Mouse (Mus musculus): Measurements from ENCODE around the gene Cacnb1. TPM values are rescaled to one million over a fixed set of nuclear protein-coding genes. Genes with fewer than 3 reads are reported as not detected.

The Cacnb1 gene
- polyA plus RNA-seq, 1 experiment from 2014 or later: 16.6 TPM

GRCm38 (mm10) chr11:98037871-98038270 lies 15.0 kb upstream of the Cacnb1 start:
- no peaks in the 10 kb centered on the region for H3K9me3 ChIP-seq
- no peak overlapping the region for H3K4me2 ChIP-seq
- WGBS: 64% methylated on average over 14 of the region's 14 CpGs
- H3K4me3 ChIP-seq: no peak overlapping the region
- no peak for ATAC-seq (ENCODE audit: insufficient number of reproducible peaks, insufficient read depth, low FRiP score, low TSS enrichment, low read depth)
- H3K9ac ChIP-seq: no peak overlapping the region
- H3K4me1 ChIP-seq: peaks cover 29% of the 10 kb centered on the region
- H3K27me3 ChIP-seq: peaks cover 32% of the 10 kb centered on the region
- H3K36me3 ChIP-seq: no peaks in the 10 kb centered on the region
- no peak overlapping the region for H3K27ac ChIP-seq

DNA sequence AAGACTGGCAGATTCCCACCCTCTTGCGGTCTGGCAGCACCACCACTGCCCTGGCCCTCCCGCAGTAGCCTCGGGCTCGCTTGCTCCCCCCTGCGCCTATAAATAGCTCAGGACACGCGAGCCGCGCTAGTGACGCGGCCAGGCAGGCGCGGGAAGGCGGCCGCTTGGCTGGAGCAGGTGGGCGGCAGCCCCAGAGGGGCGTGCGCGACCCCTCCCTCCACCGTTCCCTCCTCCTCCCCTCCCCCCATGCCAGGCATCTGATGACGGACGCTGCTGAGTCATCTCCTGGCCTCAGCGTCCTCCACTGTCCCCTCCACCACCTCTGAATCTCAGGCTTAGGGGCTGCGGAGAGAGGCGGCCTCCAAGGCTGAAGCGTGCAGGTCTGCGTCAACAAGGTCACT lies 13.1 kb upstream of the Cacnb1 start:
- Histone ChIP-seq H3K4me1 (peaks cover 25% of the 10 kb centered on the region), H3K4me3 (peak overlapping the region; percentile 39), H3K9ac (peak overlapping the region; percentile 59), H3K27ac (no peak overlapping the region), H3K27me3 (peaks cover 32% of the 10 kb centered on the region), H3K36me3 (peaks cover 4% of the 10 kb centered on the region), H3K4me2 (peak overlapping the region; percentile 76), H3K9me3 (no peaks in the 10 kb centered on the region)
- WGBS: under 1% methylated on average over 27 of the region's 27 CpGs
- ATAC-seq (ENCODE audit: insufficient number of reproducible peaks, insufficient read depth, low FRiP score, low TSS enrichment, low read depth): no peak

DNA sequence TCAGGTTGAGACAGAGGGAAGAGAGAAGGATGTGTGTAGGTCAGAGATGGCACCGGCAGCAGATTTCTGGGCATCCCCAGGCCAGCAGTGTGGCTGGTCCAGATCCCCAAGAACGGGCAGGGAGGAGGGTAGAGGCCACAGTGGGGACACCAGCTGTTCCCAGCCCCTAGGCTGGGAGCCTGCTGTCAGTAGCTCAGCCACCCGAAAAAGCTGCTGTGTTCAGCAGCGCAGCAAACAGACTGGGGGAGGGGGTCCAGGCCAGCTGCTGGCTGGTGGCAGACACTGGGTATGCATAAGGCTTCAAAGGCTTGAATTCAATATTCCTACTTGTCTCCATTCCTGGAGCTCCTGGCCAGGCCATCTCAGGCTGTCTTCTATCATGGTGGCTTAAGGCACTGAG lies 12.0 kb upstream of the Cacnb1 start:
- WGBS: 27% methylated on average over 4 of the region's 4 CpGs
- Histone ChIP-seq H3K36me3 (peaks cover 16% of the 10 kb centered on the region), H3K4me3 (no peak overlapping the region), H3K4me1 (peaks cover 25% of the 10 kb centered on the region), H3K4me2 (no peak overlapping the region), H3K9me3 (no peaks in the 10 kb centered on the region), H3K9ac (peak overlapping the region; percentile 51), H3K27ac (no peak overlapping the region), H3K27me3 (peaks cover 32% of the 10 kb centered on the region)
- no peak for ATAC-seq (ENCODE audit: insufficient number of reproducible peaks, insufficient read depth, low FRiP score, low TSS enrichment, low read depth)

DNA sequence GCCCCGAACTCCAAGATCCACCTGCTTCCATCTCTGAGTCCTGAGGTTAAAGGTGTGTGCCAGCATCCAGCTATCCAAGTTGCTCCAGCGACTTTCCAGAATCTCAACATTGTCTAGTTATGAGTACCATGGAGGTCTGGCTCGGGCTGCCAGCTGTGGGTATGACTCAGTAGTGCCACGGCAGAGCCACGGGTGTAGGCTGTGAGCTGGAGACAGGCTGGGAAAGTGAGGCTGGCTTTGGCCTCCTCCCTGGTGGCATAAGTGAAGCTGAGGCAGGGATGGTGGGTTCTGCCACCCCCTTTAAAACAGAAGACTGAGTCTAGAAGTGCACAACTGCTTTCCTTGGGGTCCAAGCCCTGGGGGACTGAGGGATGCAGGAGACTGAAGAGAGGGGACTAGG lies 11.2 kb upstream of the Cacnb1 start:
- no peak for ATAC-seq (ENCODE audit: insufficient number of reproducible peaks, insufficient read depth, low FRiP score, low TSS enrichment, low read depth)
- H3K27me3 ChIP-seq: peaks cover 32% of the 10 kb centered on the region
- H3K9me3 ChIP-seq: no peaks in the 10 kb centered on the region

DNA sequence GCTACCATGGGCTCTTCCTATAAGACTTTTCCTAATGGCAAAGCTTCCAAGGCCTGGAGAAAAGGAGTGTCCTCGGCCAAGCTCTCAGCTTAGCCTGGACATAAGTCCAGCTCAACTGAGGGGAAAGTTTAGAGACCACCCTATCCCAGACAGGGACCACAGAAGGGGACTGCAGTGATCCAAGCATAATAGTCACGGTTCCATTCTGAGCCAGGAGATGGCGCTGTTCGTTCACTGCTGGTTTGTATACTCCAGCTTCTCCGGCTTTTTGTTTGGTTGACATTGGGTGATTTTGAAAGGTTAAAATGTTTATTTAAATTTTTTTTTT lies 8.6 kb upstream of the Cacnb1 start:
- ATAC-seq (ENCODE audit: insufficient number of reproducible peaks, insufficient read depth, low FRiP score, low TSS enrichment, low read depth): no peak
- H3K4me2 ChIP-seq: no peak overlapping the region
- no peak overlapping the region for H3K27ac ChIP-seq
- no peak overlapping the region for H3K4me3 ChIP-seq
- peaks cover 29% of the 10 kb centered on the region for H3K4me1 ChIP-seq
- peaks cover 13% of the 10 kb centered on the region for H3K27me3 ChIP-seq
- H3K9ac ChIP-seq: no peak overlapping the region
- WGBS: 4% methylated on average over 5 of the region's 5 CpGs
- no peaks in the 10 kb centered on the region for H3K9me3 ChIP-seq
- H3K36me3 ChIP-seq: peaks cover 34% of the 10 kb centered on the region

More for the DNA sequence above, 11.2 kb upstream of the Cacnb1 start:
- Histone ChIP-seq H3K27ac (no peak overlapping the region), H3K4me3 (no peak overlapping the region), H3K9ac (no peak overlapping the region), H3K36me3 (peaks cover 24% of the 10 kb centered on the region), H3K4me1 (peaks cover 25% of the 10 kb centered on the region), H3K4me2 (no peak overlapping the region)
- WGBS: 81% methylated on average over 5 of the region's 5 CpGs

- peaks cover 26% of the 10 kb centered on the region for H3K4me1 ChIP-seq
- no peak for ATAC-seq (ENCODE audit: insufficient number of reproducible peaks, insufficient read depth, low FRiP score, low TSS enrichment, low read depth)
- WGBS: 47% methylated on average over 5 of the region's 5 CpGs
- H3K4me2 ChIP-seq: no peak overlapping the region
- peaks cover 8% of the 10 kb centered on the region for H3K27me3 ChIP-seq
- H3K9me3 ChIP-seq: no peaks in the 10 kb centered on the region
- H3K9ac ChIP-seq: no peak overlapping the region
- H3K36me3 ChIP-seq: peaks cover 34% of the 10 kb centered on the region
- H3K4me3 ChIP-seq: no peak overlapping the region; the same call in 1 of the 2 replicates
- H3K27ac ChIP-seq: no peak overlapping the region
Measured at GRCm38 (mm10) chr11:98030701-98031442, 8.0 kb upstream of the Cacnb1 start.

- Histone ChIP-seq H3K4me3 (peak overlapping the region; percentile 99), H3K36me3 (peaks cover 34% of the 10 kb centered on the region), H3K9ac (peak overlapping the region; percentile 100), H3K27ac (no peak overlapping the region), H3K4me1 (peaks cover 24% of the 10 kb centered on the region), H3K27me3 (no peaks in the 10 kb centered on the region), H3K9me3 (no peaks in the 10 kb centered on the region), H3K4me2 (peak overlapping the region; percentile 92)
- WGBS: 15% methylated on average over 7 of the region's 7 CpGs
- no peak for ATAC-seq (ENCODE audit: insufficient number of reproducible peaks, insufficient read depth, low FRiP score, low TSS enrichment, low read depth)
Measured at GRCm38 (mm10) chr11:98027785-98028184, 5.0 kb upstream of the Cacnb1 start.

GRCm38 (mm10) chr11:98027297-98027688 lies 4.5 kb upstream of the Cacnb1 start:
- Histone ChIP-seq H3K27ac (peak overlapping the region; percentile 94), H3K9me3 (no peaks in the 10 kb centered on the region), H3K36me3 (peaks cover 34% of the 10 kb centered on the region), H3K27me3 (no peaks in the 10 kb centered on the region), H3K4me3 (peak overlapping the region; percentile 99), H3K4me2 (peak overlapping the region; percentile 92), H3K9ac (peak overlapping the region; percentile 100), H3K4me1 (peaks cover 24% of the 10 kb centered on the region)
- no peak for ATAC-seq (ENCODE audit: insufficient number of reproducible peaks, insufficient read depth, low FRiP score, low TSS enrichment, low read depth)
- under 1% methylated on average over 18 of the region's 18 CpGs for WGBS

DNA sequence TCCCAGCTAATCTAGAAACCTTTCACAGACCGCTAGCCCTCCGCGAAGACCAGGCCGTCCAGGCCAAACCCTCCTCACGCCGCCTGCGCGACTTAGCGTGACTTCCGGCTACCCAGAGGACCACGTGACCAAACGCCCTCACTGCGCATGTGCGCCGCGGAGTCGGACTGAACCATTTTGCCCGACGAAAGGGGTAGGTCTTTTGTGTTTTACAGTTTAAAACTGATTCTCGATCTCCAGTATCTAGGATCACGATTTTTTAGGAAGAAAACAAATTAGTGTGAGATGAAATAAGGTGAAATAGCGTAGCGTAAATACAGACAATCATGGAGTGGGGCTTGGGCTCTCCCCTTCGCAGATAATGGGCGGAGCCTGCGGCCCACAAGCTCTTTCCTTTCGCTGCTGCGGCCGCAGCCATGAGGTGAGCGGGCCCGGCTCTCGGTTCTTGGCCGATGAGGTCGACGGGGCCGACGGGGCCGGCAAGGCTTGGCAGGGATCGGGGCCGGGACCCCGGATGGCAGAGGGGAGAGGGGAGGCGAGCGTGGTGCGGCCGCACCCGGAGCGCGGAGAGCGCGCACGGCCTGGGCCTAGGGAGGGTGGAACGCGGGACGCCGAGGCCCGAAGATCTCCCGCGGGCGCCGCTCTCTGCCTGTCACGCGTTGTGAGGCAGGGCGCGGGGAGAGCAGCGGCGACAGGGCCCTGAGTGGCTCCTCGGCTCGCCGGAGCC lies 3.9 kb upstream of the Cacnb1 start, which contains the start of gene Rpl19:
Rpl19 (plus strand) TSS at position 141 of the 727 bp plus-strand sequence.
- H3K9me3 ChIP-seq: no peaks in the 10 kb centered on the region
- under 1% methylated on average over 69 of the region's 69 CpGs for WGBS
- peak; percentile 61; the same call in 1 of the 2 replicates for ATAC-seq (ENCODE audit: insufficient number of reproducible peaks, insufficient read depth, low FRiP score, low TSS enrichment, low read depth)
- H3K4me3 ChIP-seq: peak within 1 kb of the TSS; percentile 99
- H3K4me1 ChIP-seq: peaks cover 25% of the 10 kb centered on the region
- peaks cover 34% of the 10 kb centered on the region for H3K36me3 ChIP-seq
- peak within 1 kb of the TSS; percentile 100 for H3K9ac ChIP-seq
- peak within 1 kb of the TSS; percentile 94 for H3K27ac ChIP-seq
- H3K27me3 ChIP-seq: no peaks in the 10 kb centered on the region
- H3K4me2 ChIP-seq: peak within 1 kb of the TSS; percentile 92

- no peak for ATAC-seq (ENCODE audit: insufficient number of reproducible peaks, insufficient read depth, low FRiP score, low TSS enrichment, low read depth)
- H3K9me3 ChIP-seq: no peaks in the 10 kb centered on the region
- 7% methylated on average over 15 of the region's 15 CpGs for WGBS
- peak overlapping the region; percentile 99 for H3K4me3 ChIP-seq
- no peaks in the 10 kb centered on the region for H3K27me3 ChIP-seq
- peak overlapping the region; percentile 92 for H3K4me2 ChIP-seq
- H3K9ac ChIP-seq: peak overlapping the region; percentile 100
- H3K27ac ChIP-seq: peak overlapping the region; percentile 94
- peaks cover 32% of the 10 kb centered on the region for H3K36me3 ChIP-seq
- peaks cover 30% of the 10 kb centered on the region for H3K4me1 ChIP-seq
Measured at GRCm38 (mm10) chr11:98026248-98026569, 3.4 kb upstream of the Cacnb1 start.

GRCm38 (mm10) chr11:98024516-98024915 lies 1.7 kb upstream of the Cacnb1 start:
- WGBS: 84% methylated on average over 3 of the region's 3 CpGs
- H3K4me1 ChIP-seq: peaks cover 47% of the 10 kb centered on the region

DNA sequence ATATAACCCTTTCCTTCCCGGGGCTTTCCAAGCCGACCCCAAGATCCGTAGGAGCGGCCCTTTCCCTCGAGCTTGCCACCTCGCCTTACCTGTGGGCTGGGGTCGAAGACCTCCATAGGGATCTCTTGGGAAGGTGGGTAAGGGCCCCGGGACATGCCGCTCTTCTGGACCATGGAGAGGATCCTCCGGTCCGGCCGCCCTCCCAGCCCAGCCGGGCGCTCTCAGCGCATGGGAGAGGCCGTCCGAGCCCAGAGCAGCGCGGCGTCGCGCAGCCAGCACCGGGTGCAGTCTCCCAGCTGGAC lies 630 bp downstream of the Cacnb1 start:
- Histone ChIP-seq H3K9me3 (no peaks in the 10 kb centered on the region), H3K4me3 (peak overlapping the region; percentile 91), H3K27me3 (no peaks in the 10 kb centered on the region), H3K4me2 (peak overlapping the region; percentile 63), H3K4me1 (peaks cover 48% of the 10 kb centered on the region), H3K36me3 (peaks cover 17% of the 10 kb centered on the region), H3K9ac (peak overlapping the region; percentile 92), H3K27ac (peak overlapping the region; percentile 92)
- peak; percentile 11; the same call in 1 of the 2 replicates for ATAC-seq (ENCODE audit: insufficient number of reproducible peaks, insufficient read depth, low FRiP score, low TSS enrichment, low read depth)
- 0% methylated on average over 23 of the region's 23 CpGs for WGBS

More at GRCm38 (mm10) chr11:98024516-98024915, 1.7 kb upstream of the Cacnb1 start:
- Histone ChIP-seq H3K9ac (0 out of 2 replicates have a peak overlapping the region, but pooled peaks have one; percentile 7), H3K27me3 (no peaks in the 10 kb centered on the region), H3K4me2 (no peak overlapping the region), H3K27ac (no peak overlapping the region), H3K4me3 (no peak overlapping the region), H3K9me3 (no peaks in the 10 kb centered on the region), H3K36me3 (peaks cover 16% of the 10 kb centered on the region)
- ATAC-seq (ENCODE audit: insufficient number of reproducible peaks, insufficient read depth, low FRiP score, low TSS enrichment, low read depth): no peak

Data from embryonic facial prominence, embryonic 13.5 days (tissue).